Mouse (Mus musculus) limb, embryonic 11.5 days (tissue): Measurements from ENCODE around the gene Zfp157. TPM values are rescaled to one million over a fixed set of nuclear protein-coding genes. Genes with fewer than 3 reads are reported as not detected.
"Not testable (repeated sequence)": the region's sequence is repeated elsewhere in the genome, so short reads cannot be mapped to it uniquely, and the experiment has no call there.

Experiments
- ATAC-seq: fragments of 200-750 bp; cut with Nextera tagmentation; 2 replicates; pipeline ENCODE4 v1.8.0; 2017; ENCODE audit warnings: low read depth; ENCODE audit not compliant: insufficient number of reproducible peaks, low FRiP score, low TSS enrichment
- DNase-seq: peaks from one replicate; pipeline ENCODE4 v3.0.0-alpha.2; 2015; ENCODE audit warnings: low spot score
- H3K27ac ChIP-seq: fragments of 300-500 bp; sonication (generic); replicated peaks from 2 replicates; pipeline ENCODE4 v1.5.1; 2014; ENCODE audit warnings: low read depth, mild to moderate bottlenecking, low read length
- H3K27me3 ChIP-seq: fragments of 300-500 bp; sonication (generic); 2 replicates; pipeline ENCODE4 v1.6.1; 2014; ENCODE audit warnings: mild to moderate bottlenecking, low read length, mixed read lengths; ENCODE audit not compliant: control insufficient read depth, insufficient read depth
- H3K36me3 ChIP-seq: fragments of 300-500 bp; sonication (generic); 2 replicates; pipeline ENCODE4 v1.6.1; 2014; ENCODE audit warnings: mild to moderate bottlenecking, low read length, moderate library complexity, mixed read lengths; ENCODE audit not compliant: control insufficient read depth, insufficient read depth
- H3K4me1 ChIP-seq: fragments of 300-500 bp; sonication (generic); 2 replicates; pipeline ENCODE4 v1.6.1; 2014; ENCODE audit warnings: low read length, mixed read lengths; ENCODE audit not compliant: control insufficient read depth, insufficient read depth
- H3K4me2 ChIP-seq: fragments of 300-500 bp; sonication (generic); 2 replicates; pipeline ENCODE4 v1.6.1; 2014; ENCODE audit warnings: low read depth, mild to moderate bottlenecking, moderate library complexity; ENCODE audit not compliant: severe bottlenecking
- H3K4me3 ChIP-seq: fragments of 300-500 bp; sonication (generic); 2 replicates; pipeline ENCODE4 v1.5.1; 2014; ENCODE audit warnings: low read depth, low read length
- H3K9ac ChIP-seq: fragments of 300-500 bp; sonication (generic); 2 replicates; pipeline ENCODE4 v1.6.1; 2014; ENCODE audit warnings: mild to moderate bottlenecking, low read length
- H3K9me3 ChIP-seq: fragments of 300-500 bp; sonication (generic); 2 replicates; pipeline ENCODE4 v1.6.1; 2016; ENCODE audit warnings: low read length; ENCODE audit not compliant: control insufficient read depth
- WGBS: fragments of 180-500 bp; shearing (Covaris S2); extraction: QIAGEN DNeasy Blood & Tissue Kit; methylation state at CpG from one replicate; pipeline ENCODE4 v1.1.7; 2014; 5-methylcytosine and 5-hydroxymethylcytosine counted together
- polyA plus RNA-seq: library from polyadenylated mRNA; unstranded; fragments of >200 nt; fragmentation: Nextera tagmentation; extraction: Ambion mirVana; gene quantifications from 2 replicates; pipeline ENCODE4 v1.2.1, GENCODE M21; 2014

Gene Zfp157
- 45.4 and 46.7 TPM in 2 replicates for polyA plus RNA-seq

DNA sequence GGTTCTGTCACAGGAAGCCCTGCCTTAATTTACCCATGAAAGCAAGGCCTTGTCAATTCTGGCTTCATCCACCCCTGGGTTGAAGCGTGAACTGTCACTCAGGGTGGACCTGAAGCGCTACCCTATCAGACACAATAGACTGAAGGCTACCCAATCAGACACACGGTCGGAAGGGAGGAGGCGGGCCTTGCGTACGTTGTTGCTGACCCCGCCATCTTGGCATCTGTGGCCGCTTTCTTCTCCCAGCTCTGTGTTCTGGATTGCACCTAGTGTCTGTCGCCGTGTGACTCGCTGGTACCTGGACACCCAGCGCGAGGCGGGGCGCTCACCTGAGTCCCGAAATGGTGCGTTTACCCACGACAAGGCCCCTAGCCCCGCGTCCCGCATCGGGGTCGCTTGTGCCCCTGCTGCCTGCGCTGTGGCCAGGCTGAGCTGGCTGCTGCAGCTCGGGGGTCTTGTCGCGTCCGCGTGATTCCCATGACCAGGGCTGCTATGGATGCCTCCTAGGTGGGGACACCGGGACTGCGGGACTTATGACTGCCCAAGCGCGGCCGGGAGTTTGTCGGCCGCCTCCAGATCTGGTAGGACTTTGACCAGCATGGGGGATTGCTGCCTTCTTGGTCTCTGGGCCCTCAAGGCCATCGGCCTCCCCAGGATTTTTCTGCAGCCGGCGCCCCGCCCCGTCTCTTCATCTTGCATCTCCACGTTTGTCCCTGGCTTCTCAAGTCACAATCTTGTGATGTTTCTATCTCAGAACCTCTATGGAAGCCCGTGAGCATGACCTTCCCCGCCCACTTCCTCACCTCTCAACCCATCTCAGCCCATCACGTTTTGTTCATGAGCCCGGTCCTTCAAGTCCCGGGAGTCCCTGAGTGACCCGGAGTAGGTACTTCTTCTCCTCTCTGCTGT is at the start of gene Zfp157:
Gene Zfp157 (plus strand): TSS at position 183 of the 909 bp plus-strand sequence.
- peak within 1 kb of the TSS; percentile 97 for H3K4me3 ChIP-seq
- WGBS = under 1% methylated on average over 49 of the region's 49 CpGs

DNA sequence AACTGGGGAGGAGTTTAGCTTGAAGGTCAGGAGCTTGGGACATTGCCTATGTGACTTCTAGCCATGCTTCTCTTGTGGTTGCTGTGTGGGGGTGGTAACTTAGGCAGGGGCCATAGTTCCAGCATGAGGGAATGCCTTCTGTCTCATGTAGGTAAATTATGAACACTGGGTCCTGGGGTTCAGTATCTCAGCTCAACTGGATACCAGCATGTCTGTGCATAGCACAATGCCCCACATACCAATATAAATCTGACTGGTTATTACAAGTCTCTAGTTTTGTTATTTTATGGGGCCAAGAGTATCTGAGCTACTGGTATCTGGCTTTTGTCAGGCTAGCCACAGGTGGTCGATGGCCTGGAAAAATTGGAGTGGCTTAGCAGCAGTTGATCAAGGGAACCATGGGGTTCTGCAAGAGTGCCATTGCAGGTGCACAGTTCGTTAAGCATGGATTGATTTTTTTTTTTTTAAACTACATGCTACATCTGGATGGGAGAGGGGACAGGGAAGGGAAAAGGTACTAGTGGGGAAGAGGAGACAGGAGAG is 43.4 kb upstream of the Zfp157 start:
- no peak for DNase-seq
- H3K4me3 ChIP-seq = no peak overlapping the region
- H3K4me2 ChIP-seq = no peak overlapping the region
- ATAC-seq = no peak
- H3K36me3 ChIP-seq = no peaks in the 10 kb centered on the region
- WGBS = 68% methylated on average over 2 of the region's 2 CpGs
- H3K9ac ChIP-seq = no peak overlapping the region
- no peaks in the 10 kb centered on the region for H3K9me3 ChIP-seq
- H3K4me1 ChIP-seq = no peaks in the 10 kb centered on the region
- H3K27me3 ChIP-seq = no peaks in the 10 kb centered on the region
- no peak overlapping the region for H3K27ac ChIP-seq

More for the DNA sequence above, at the start of gene Zfp157:
- H3K9me3 ChIP-seq = no peaks in the 10 kb centered on the region
- peaks cover 12% of the 10 kb centered on the region for H3K4me1 ChIP-seq
- peak; percentile 100 for ATAC-seq
- H3K36me3 ChIP-seq = peaks cover 8% of the 10 kb centered on the region; the same call in 1 of the 2 replicates
- peak within 1 kb of the TSS; percentile 59 for H3K4me2 ChIP-seq
- H3K9ac ChIP-seq = peak within 1 kb of the TSS; percentile 99
- peak within 1 kb of the TSS; percentile 79 for H3K27ac ChIP-seq
- no peaks in the 10 kb centered on the region for H3K27me3 ChIP-seq
- peak; percentile 90 for DNase-seq

DNA sequence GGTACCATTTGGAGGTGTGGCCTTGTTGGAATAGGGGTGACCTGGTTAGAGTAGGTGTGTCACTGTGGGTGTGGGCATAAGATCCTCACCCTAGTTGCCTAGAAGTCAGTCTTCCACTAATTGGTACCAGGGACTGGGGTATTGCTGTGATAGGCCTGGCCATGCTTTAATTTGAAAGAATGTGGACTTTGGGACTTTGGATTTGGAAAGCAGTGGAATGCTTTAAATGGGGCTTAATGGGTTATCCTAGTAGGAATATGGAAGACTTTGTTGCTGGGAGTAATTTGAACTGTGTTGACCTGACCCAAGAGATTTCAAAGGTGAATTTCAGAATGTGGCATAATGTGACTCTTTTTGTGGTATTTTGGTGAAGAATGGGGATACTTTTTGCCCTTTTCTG is 40.8 kb upstream of the Zfp157 start:
- not testable (repeated sequence) for H3K27ac ChIP-seq, H3K36me3 ChIP-seq, H3K4me2 ChIP-seq, H3K9ac ChIP-seq, H3K9me3 ChIP-seq, H3K4me3 ChIP-seq, ATAC-seq, H3K27me3 ChIP-seq, DNase-seq, H3K4me1 ChIP-seq

DNA sequence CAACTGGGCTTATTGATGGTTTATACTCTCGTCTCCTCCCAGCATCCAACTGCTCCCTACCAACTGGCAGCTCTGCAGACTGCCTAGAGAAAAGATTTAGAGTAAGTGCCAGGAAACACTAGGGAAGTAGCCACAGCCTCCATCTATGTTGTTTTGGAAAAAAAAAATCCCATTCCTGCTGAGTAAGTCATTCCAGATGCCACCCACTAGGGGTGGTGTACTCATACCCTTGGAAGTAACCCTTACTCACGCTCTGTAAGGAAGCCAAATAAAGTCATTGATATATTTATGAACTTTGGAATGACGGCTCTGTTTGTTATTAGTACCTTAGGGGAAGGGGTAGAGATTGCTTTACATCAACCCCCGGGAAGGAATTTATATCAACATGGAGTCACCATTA is 17.1 kb downstream of the Zfp157 start:
- DNase-seq (no peak), ATAC-seq (no peak)
- Histone ChIP-seq H3K9ac (no peak overlapping the region), H3K36me3 (peaks cover 45% of the 10 kb centered on the region), H3K4me2 (no peak overlapping the region), H3K4me3 (no peak overlapping the region), H3K27ac (no peak overlapping the region), H3K9me3 (peaks cover 22% of the 10 kb centered on the region), H3K27me3 (no peaks in the 10 kb centered on the region), H3K4me1 (no peaks in the 10 kb centered on the region)
- 97% methylated on average over 4 of the region's 4 CpGs for WGBS

DNA sequence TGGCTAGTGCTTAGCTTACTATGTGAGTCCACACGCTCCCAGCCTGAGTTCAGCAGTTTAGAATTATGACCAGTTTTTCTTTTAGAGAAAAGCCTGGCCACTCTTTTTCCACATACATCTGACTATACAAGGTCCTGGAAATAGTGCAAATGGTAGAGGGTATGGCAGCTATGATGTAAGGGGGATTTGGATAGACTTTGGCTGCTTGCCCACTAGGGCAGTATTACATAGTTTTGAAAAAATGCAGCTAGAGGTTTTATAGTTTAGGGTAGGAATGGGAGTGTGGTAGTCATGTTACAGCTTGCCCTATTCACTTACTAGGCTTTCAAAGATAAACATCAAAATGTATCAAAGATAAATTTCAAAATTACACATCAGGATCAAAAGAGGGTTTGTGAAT is 17.8 kb downstream of the Zfp157 start:
- no peak for DNase-seq
- Histone ChIP-seq H3K27me3 (no peaks in the 10 kb centered on the region), H3K4me1 (no peaks in the 10 kb centered on the region), H3K4me2 (no peak overlapping the region), H3K36me3 (peaks cover 45% of the 10 kb centered on the region), H3K27ac (no peak overlapping the region), H3K9ac (no peak overlapping the region), H3K4me3 (no peak overlapping the region), H3K9me3 (peaks cover 22% of the 10 kb centered on the region)
- 91% methylated on average over 1 of the region's 1 CpGs for WGBS
- no peak for ATAC-seq

DNA sequence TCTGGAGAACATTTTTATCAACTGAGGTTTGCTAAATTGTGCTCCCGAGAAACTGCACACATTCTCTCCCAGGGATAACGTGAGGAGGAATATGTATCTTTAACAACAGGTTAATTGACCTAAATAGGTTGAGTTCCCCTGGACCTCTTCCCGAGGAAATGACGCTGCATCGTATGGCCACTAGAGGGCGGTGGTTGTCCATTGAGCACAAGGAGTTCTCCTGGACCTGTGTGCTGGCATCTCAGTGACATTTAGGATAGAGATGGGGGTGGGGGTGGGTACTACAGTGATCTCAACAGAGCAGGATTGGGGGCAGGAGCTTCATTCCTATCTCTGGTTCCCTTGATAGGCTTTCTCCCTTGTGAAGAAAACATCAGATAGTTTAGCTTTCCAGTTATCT is 32.3 kb downstream of the Zfp157 start:
- ATAC-seq (no peak), DNase-seq (peak; percentile 66)
- H3K9ac ChIP-seq = no peak overlapping the region
- H3K36me3 ChIP-seq = no peaks in the 10 kb centered on the region
- H3K4me3 ChIP-seq = no peak overlapping the region
- WGBS = 27% methylated on average over 6 of the region's 6 CpGs
- no peaks in the 10 kb centered on the region for H3K9me3 ChIP-seq
- H3K27ac ChIP-seq = no peak overlapping the region
- no peaks in the 10 kb centered on the region for H3K27me3 ChIP-seq
- H3K4me2 ChIP-seq = no peak overlapping the region
- H3K4me1 ChIP-seq = no peaks in the 10 kb centered on the region

DNA sequence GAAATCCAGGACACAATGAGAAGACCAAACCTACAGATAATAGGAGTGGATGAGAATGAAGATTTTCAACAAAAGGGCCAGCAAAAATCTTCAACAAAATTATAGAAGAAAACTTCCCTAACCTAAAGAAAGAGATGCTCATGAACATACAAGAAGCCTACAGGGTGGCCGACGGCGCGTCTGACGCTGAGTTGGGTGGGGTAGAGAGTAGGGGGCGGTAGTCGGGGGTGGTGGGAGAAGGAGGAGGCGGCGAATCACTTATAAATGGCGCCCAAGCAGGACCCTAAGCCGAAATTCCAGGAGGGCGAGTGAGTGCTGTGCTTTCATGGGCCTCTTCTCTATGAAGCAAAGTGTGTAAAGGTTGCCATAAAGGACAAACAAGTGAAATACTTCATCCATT is 63.3 kb downstream of the Zfp157 start:
- not testable (repeated sequence) for ATAC-seq

More for the DNA sequence above, 63.3 kb downstream of the Zfp157 start:
- DNase-seq, H3K27me3 ChIP-seq, H3K36me3 ChIP-seq, H3K4me1 ChIP-seq, H3K4me3 ChIP-seq, H3K27ac ChIP-seq, H3K9me3 ChIP-seq, H3K9ac ChIP-seq, H3K4me2 ChIP-seq: not testable (repeated sequence)
- 94% methylated on average over 7 of the region's 12 CpGs for WGBS
